Mouse (Mus musculus) neural tube, embryonic 11.5 days (tissue): ENCODE data around the gene Gm10775. TPM values are rescaled to one million over a fixed set of nuclear protein-coding genes. Genes with fewer than 3 reads are reported as not detected.

Source experiments
- polyA plus RNA-seq: library from polyadenylated mRNA; unstranded; fragments of >200 nt; fragmentation: Nextera tagmentation; extraction: Ambion mirVana; gene quantifications from 2 replicates; pipeline ENCODE4 v1.2.1, GENCODE M21; 2014

Gm10775 gene
- polyA plus RNA-seq, 1 experiment from 2014 or later = not detected

Other genes with a start within 250 kb of the Gm10775 start
- gene Spata31d1c, start 226.5 kb upstream of the Gm10775 start, polyA plus RNA-seq = not detected in 2 replicates
- not detected in 2 replicates for gene Prss47, start 206.8 kb upstream of the Gm10775 start, polyA plus RNA-seq
- gene Mfsd14b, start 146.6 kb upstream of the Gm10775 start, polyA plus RNA-seq = 43.0 and 48.1 TPM in 2 replicates
- gene Olfr465-ps1, start 121.5 kb upstream of the Gm10775 start, polyA plus RNA-seq = not detected in 2 replicates
- not detected in 2 replicates for gene Olfr466, start 109.3 kb upstream of the Gm10775 start, polyA plus RNA-seq
- 0.08 TPM in 1 of 2 replicates, not detected in the other for gene Nlrp4f, start 53.6 kb upstream of the Gm10775 start, polyA plus RNA-seq
- gene Zfp369, start 19.3 kb downstream of the Gm10775 start, polyA plus RNA-seq = 18.0 and 20.1 TPM in 2 replicates